ENCODE assay signal across 12 mouse cellular contexts in the genomic region with DNA sequence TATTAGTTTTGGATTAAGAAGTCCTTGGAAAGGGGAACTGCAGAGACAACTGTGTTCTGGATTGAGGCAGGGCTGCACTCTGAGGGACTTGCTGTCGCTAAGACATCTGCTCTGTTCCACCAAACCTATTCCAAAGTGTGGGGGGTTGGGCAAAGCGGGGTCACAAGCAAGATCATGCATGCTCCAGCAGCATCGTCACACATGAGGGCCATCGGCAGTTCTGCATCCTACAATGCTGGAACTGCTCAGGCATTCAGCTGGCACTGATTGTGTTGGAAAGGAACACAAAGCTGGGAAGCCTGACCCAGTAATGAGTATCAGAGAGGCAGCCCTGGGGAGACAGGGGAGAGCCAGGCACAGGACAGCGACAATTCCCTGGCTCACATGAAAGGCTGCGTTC. TPM values are rescaled to one million over a fixed set of nuclear protein-coding genes. Genes with fewer than 3 reads are reported as not detected.
A peak's percentile ranks its signal among the peaks of the same experiment; 100 is the strongest.
DNase-seq lines count a peak whose midpoint lies in the region; ATAC-seq and TF ChIP-seq lines count a peak whose summit lies in the region.
"Had no signal": no experiment of that assay in that cellular context is flagged by ENCODE, and none has a peak within 500 bp of the region (broad histone marks: within the 10 kb centered on the region; RNA-seq: fewer than 3 reads in every experiment).

No protein-coding gene starts in this region.

- no peaks in the 10 kb centered on the region for H3K9me3 ChIP-seq in kidney, postnatal 0 days (replicated peaks; ENCODE audit: low read length)
- H3K9me3 ChIP-seq in forebrain, embryonic 14.5 days (replicated peaks; ENCODE audit: control insufficient read depth, low read length) = no peaks in the 10 kb centered on the region
- H3K9me3 ChIP-seq in midbrain, postnatal 0 days (ENCODE audit: low read length) = no peaks in the 10 kb centered on the region
- H3K9me3 ChIP-seq: liver, embryonic 15.5 days had no signal

- no peak for TF ChIP-seq CTCF in kidney, postnatal 0 days (IDR thresholded peaks at IDR 0.05; ENCODE audit: low read depth)
- no peak for TF ChIP-seq CTCF in midbrain, postnatal 0 days (IDR thresholded peaks at IDR 0.05)

- H3K9ac ChIP-seq in kidney, postnatal 0 days (ENCODE audit: low read depth, low read length) = no peak overlapping the region
- H3K9ac ChIP-seq in forebrain, embryonic 14.5 days (ENCODE audit: low read length) = no peak overlapping the region
- H3K9ac ChIP-seq in midbrain, postnatal 0 days (replicated peaks; ENCODE audit: low read length, poor library complexity, severe bottlenecking) = no peak overlapping the region
- H3K9ac ChIP-seq: liver, embryonic 15.5 days had no signal

- no peak; the same call in 1 of the 2 replicates for ATAC-seq in kidney, postnatal 0 days (replicated peaks; ENCODE audit: low FRiP score, low read depth)
- ATAC-seq in forebrain, embryonic 14.5 days = peak; percentile 75
- ATAC-seq in midbrain, postnatal 0 days (ENCODE audit: low FRiP score) = no peak
- ATAC-seq in megakaryocyte progenitor cell, adult 5-6 weeks (replicated peaks; ENCODE audit: poor library complexity) = no peak
- ATAC-seq in monocyte, adult 5-6 weeks (replicated peaks; ENCODE audit: insufficient number of reproducible peaks, low FRiP score, low TSS enrichment, poor library complexity, severe bottlenecking) = no peak
- ATAC-seq: CD4-positive, CD25-positive, alpha-beta regulatory T cell, adult 4 months had no signal

- H3K27me3 ChIP-seq in kidney, postnatal 0 days (ENCODE audit: insufficient read depth, low read length) = no peaks in the 10 kb centered on the region
- no peaks in the 10 kb centered on the region for H3K27me3 ChIP-seq in forebrain, embryonic 14.5 days (replicated peaks; ENCODE audit: control insufficient read depth, insufficient read depth, low read length)
- H3K27me3 ChIP-seq in midbrain, postnatal 0 days (ENCODE audit: insufficient read depth, low read length) = no peaks in the 10 kb centered on the region
- H3K27me3 ChIP-seq: liver, embryonic 15.5 days had no signal

- 38% methylated on average over 6 of the region's 6 CpGs for WGBS in kidney, postnatal 0 days
- WGBS in forebrain, embryonic 14.5 days = 12% methylated on average over 6 of the region's 6 CpGs
- WGBS in midbrain, postnatal 0 days = 17% methylated on average over 6 of the region's 6 CpGs

- no peak overlapping the region for H3K27ac ChIP-seq in kidney, postnatal 0 days
- no peak overlapping the region for H3K27ac ChIP-seq in forebrain, embryonic 14.5 days (ENCODE audit: low read depth, low read length)
- H3K27ac ChIP-seq in midbrain, postnatal 0 days (ENCODE audit: low read depth, low read length) = no peak overlapping the region
- H3K27ac ChIP-seq: liver, embryonic 15.5 days had no signal

- no peak overlapping the region for H3K4me2 ChIP-seq in kidney, postnatal 0 days (ENCODE audit: low read length)
- no peak overlapping the region for H3K4me2 ChIP-seq in forebrain, embryonic 14.5 days (ENCODE audit: low read length)
- no peak overlapping the region for H3K4me2 ChIP-seq in midbrain, postnatal 0 days (ENCODE audit: low read depth, low read length, poor library complexity, severe bottlenecking)
- H3K4me2 ChIP-seq: liver, embryonic 15.5 days had no signal

- H3K36me3 ChIP-seq in kidney, postnatal 0 days (ENCODE audit: insufficient read depth, low read length) = no peaks in the 10 kb centered on the region
- H3K36me3 ChIP-seq in forebrain, embryonic 14.5 days (ENCODE audit: control insufficient read depth, insufficient read depth, low read length) = no peaks in the 10 kb centered on the region
- H3K36me3 ChIP-seq in midbrain, postnatal 0 days (ENCODE audit: insufficient read depth, low read length) = no peaks in the 10 kb centered on the region
- H3K36me3 ChIP-seq: liver, embryonic 15.5 days had no signal

- peaks cover 3% of the 10 kb centered on the region; the same call in 1 of the 2 replicates for H3K4me1 ChIP-seq in kidney, postnatal 0 days (replicated peaks; ENCODE audit: insufficient read depth, low read length)
- H3K4me1 ChIP-seq in forebrain, embryonic 14.5 days (ENCODE audit: control insufficient read depth, insufficient read depth, low read length) = peaks cover 5% of the 10 kb centered on the region
- H3K4me1 ChIP-seq in midbrain, postnatal 0 days (ENCODE audit: insufficient read depth, low read length) = no peaks in the 10 kb centered on the region
- H3K4me1 ChIP-seq: liver, embryonic 15.5 days had no signal

- no peak overlapping the region for H3K4me3 ChIP-seq in kidney, postnatal 0 days (replicated peaks; ENCODE audit: low read depth, low read length)
- H3K4me3 ChIP-seq in forebrain, embryonic 14.5 days (ENCODE audit: low read depth, low read length) = no peak overlapping the region
- no peak overlapping the region for H3K4me3 ChIP-seq in midbrain, postnatal 0 days (ENCODE audit: low read depth, low read length)
- H3K4me3 ChIP-seq: liver, embryonic 15.5 days had no signal

- peak; percentile 40 for DNase-seq in kidney, postnatal 0 days (ENCODE audit: low spot score)
- DNase-seq in kidney, postnatal 25 days = no peak
- peak; percentile 63 for DNase-seq in cerebellum, adult 9-10 months
- peak; percentile 66 for DNase-seq in forebrain, embryonic 14.5 days (ENCODE audit: low spot score)
- DNase-seq in midbrain, postnatal 0 days (ENCODE audit: low spot score) = peak; percentile 77
- no peak for DNase-seq in B cell, adult 2 months
- DNase-seq: layer of hippocampus, postnatal 36 days had no signal

RNA-seq across cellular contexts. Expression of a gene that starts 56.5 kb away (rescaled TPM):
- 1.2 and 1.5 TPM in 2 replicates for polyA plus RNA-seq in kidney, postnatal 0 days (2015; fragmentation: Nextera tagmentation; extraction: Ambion mirVana)
- polyA plus RNA-seq in forebrain, embryonic 14.5 days (2014; fragmentation: Nextera tagmentation; extraction: Ambion mirVana) = 9.4 and 16.0 TPM in 2 replicates
- 28.3 TPM in 2 replicates for total RNA-seq in midbrain, postnatal 0 days (2014; rRNA removed)
- polyA plus RNA-seq in midbrain, postnatal 0 days (2015; fragmentation: Nextera tagmentation; extraction: Ambion mirVana) = 13.7 and 18.3 TPM in 2 replicates
- 0.37 and 0.49 TPM in 2 replicates for total RNA-seq in megakaryocyte progenitor cell, adult 5-6 weeks (2015)
- under 0.01 and 0.17 TPM in 2 replicates for total RNA-seq in megakaryocyte progenitor cell, adult 5-6 weeks (2017)
- not detected in 3 replicates for total RNA-seq in monocyte, adult 5-6 weeks (2017)
- total RNA-seq: heart, adult 8-10 months had no signal
- polyA plus RNA-seq: CD4-positive, CD25-positive, alpha-beta regulatory T cell, adult 4 months had no signal

Comparison
In these comparisons a context has a peak if more than half of its experiments do, and no peak if none do; other contexts are left out.
1. DNase-seq: peak in kidney, postnatal 0 days (single experiment), cerebellum, adult 9-10 months (single experiment), forebrain, embryonic 14.5 days (single experiment) and midbrain, postnatal 0 days (single experiment); none in kidney, postnatal 25 days (0 of 2) and B cell, adult 2 months (0 of 2).
2. RNA of a gene that starts 56.5 kb away (total RNA-seq): 28.3 TPM in midbrain, postnatal 0 days; under 0.01 to 0.49 TPM in megakaryocyte progenitor cell, adult 5-6 weeks and not detected in monocyte, adult 5-6 weeks; every median in the first group is over 10 times any median in the second.